Mouse (Mus musculus) kidney, adult 2 months (tissue): Measurements from ENCODE around the gene Cpm. TPM values are rescaled to one million over a fixed set of nuclear protein-coding genes. Genes with fewer than 3 reads are reported as not detected.

Experiments used
- DNase-seq: peaks from one replicate; pipeline ENCODE4 v3.0.0; 2021
- H3K27ac ChIP-seq: fragments of 200-500 bp; 2 replicates; pipeline ENCODE4 v1.5.1; 2012; ENCODE audit warnings: low read depth, low read length, control low read depth, inconsistent platforms; ENCODE audit not compliant: insufficient read depth
- H3K27me3 ChIP-seq: fragments of 200-500 bp; replicated peaks from 2 replicates; pipeline ENCODE4 v1.6.1; 2012; ENCODE audit warnings: mild to moderate bottlenecking, moderate library complexity, low read length, inconsistent platforms; ENCODE audit not compliant: control insufficient read depth, insufficient read depth
- H3K36me3 ChIP-seq: fragments of 200-500 bp; 2 replicates; pipeline ENCODE4 v1.6.1; 2012; ENCODE audit warnings: mild to moderate bottlenecking, moderate library complexity, low read length, inconsistent platforms; ENCODE audit not compliant: control insufficient read depth, insufficient read depth
- H3K4me1 ChIP-seq: fragments of 200-500 bp; 2 replicates; pipeline ENCODE4 v1.6.1; 2011; ENCODE audit warnings: low read length; ENCODE audit not compliant: control insufficient read depth, insufficient read depth
- H3K4me3 ChIP-seq: fragments of 200-500 bp; 2 replicates; pipeline ENCODE4 v1.5.1; 2011; ENCODE audit warnings: mild to moderate bottlenecking, low read depth, low read length, control low read depth; ENCODE audit not compliant: insufficient read depth
- CTCF ChIP-seq: fragments of 200-500 bp; conservative IDR thresholded peaks from 2 replicates; pipeline ENCODE4 v1.5.1; 2011; ENCODE audit warnings: low read depth, mild to moderate bottlenecking, control low read depth, low read length, moderate library complexity, mixed read lengths; ENCODE audit not compliant: insufficient read depth, insufficient read length
- POLR2A ChIP-seq: fragments of 200-500 bp; IDR thresholded peaks from one replicate; pipeline ENCODE4 v1.6.1; 2011; ENCODE audit warnings: low read depth, low read length, control low read depth
- WGBS: fragments of 180-500 bp; shearing (Covaris S2); methylation state at CpG from one replicate; pipeline ENCODE4 v1.1.7; 2018; 5-methylcytosine and 5-hydroxymethylcytosine counted together
- polyA plus RNA-seq: library from polyadenylated mRNA; depleted of rRNA; stranded (reverse); fragments of >200 nt; gene quantifications from 2 replicates; pipeline ENCODE4 v1.2.3, GENCODE M21; 2012

Gene Cpm
- polyA plus RNA-seq, 1 experiment, result 37.2 TPM

DNA sequence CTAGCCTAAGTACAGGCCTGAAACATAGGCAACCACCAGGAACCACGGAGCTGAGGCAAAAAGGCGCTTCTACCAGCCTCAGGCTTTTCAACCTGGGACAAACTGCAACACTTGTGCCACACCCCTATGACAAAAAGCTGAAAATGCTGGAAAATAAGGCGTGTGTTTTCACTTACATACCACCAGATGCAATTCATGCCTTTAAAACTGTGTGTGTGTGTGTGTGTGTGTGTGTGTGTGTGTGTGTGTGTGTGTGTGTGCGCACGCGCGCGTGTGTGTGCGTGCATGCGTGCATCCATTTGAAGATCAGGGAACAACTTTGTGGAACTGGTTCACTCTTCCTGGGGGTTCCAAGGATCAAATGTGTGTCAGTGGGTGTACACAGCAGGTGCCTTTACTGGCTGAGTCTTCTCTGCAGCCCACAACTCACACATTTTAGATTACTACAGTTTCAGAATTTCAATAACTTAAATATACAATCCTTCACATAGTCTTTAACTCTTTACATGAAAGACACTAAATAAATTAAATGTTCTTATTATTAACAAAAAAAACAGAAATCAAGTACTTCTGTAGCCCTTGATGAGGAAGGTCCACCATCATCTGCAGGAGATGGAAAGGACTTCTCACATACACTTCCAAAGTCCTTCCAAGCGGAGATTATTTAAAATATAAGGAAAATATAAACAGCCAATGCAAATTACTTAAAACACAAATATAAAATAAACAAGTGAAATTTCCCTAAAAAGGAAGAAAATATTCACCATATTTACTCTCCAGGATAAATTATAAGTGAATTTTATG lies 60.2 kb downstream of the Cpm start:
- Histone ChIP-seq H3K27ac (no peak overlapping the region), H3K36me3 (peaks cover 17% of the 10 kb centered on the region), H3K4me1 (no peaks in the 10 kb centered on the region), H3K4me3 (no peak overlapping the region), H3K27me3 (no peaks in the 10 kb centered on the region)
- DNase-seq, result no peak
- WGBS, result 96% methylated on average over 11 of the region's 11 CpGs
- no peak for TF ChIP-seq CTCF
- no peak for TF ChIP-seq POLR2A

DNA sequence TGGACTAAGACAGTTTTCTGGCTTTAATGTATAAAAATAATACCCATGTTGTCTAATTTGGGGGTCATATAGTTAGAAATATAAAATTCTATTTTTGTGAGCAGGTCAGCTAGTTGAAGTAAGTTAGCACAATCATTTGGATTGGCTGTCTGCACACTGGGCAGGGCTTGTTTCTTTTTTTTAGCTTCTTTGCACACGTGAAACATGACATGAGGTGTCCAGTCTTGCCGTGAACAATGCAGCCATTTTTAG lies 60.7 kb downstream of the Cpm start:
- DNase-seq, result no peak
- no peak for TF ChIP-seq POLR2A
- no peak for TF ChIP-seq CTCF
- Histone ChIP-seq H3K36me3 (peaks cover 21% of the 10 kb centered on the region), H3K27ac (no peak overlapping the region), H3K4me1 (no peaks in the 10 kb centered on the region), H3K4me3 (no peak overlapping the region), H3K27me3 (no peaks in the 10 kb centered on the region)
- 88% methylated on average over 2 of the region's 2 CpGs for WGBS

DNA sequence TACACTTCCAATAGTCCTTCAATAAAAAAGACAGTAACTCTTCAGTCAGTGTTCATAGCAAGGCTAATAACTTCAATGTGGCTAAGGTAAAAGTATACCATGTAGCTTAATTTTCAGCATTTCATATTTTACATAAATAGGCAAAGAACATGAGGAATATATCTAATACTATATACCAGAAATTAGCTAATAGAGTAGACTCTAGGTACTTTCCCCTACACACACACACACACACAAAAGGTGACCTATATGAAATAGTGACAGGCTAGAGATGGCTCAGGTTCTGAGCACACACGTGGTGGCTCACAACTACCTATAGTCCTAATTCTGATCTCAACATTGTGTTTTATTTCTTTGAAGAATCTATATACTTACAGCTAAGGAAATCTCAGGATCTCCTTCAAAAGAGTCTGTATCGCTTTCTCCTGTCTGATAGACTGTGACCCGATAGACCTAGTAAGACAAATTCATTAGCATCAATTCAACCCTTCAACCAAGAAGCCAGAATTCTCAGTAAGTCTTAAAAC lies 61.5 kb downstream of the Cpm start:
- H3K4me1 ChIP-seq, result no peaks in the 10 kb centered on the region
- H3K27ac ChIP-seq, result no peak overlapping the region
- TF ChIP-seq CTCF (no peak), POLR2A (no peak)
- 85% methylated on average over 3 of the region's 3 CpGs for WGBS
- DNase-seq, result no peak
- H3K36me3 ChIP-seq, result peaks cover 24% of the 10 kb centered on the region
- no peaks in the 10 kb centered on the region for H3K27me3 ChIP-seq
- H3K4me3 ChIP-seq, result no peak overlapping the region

DNA sequence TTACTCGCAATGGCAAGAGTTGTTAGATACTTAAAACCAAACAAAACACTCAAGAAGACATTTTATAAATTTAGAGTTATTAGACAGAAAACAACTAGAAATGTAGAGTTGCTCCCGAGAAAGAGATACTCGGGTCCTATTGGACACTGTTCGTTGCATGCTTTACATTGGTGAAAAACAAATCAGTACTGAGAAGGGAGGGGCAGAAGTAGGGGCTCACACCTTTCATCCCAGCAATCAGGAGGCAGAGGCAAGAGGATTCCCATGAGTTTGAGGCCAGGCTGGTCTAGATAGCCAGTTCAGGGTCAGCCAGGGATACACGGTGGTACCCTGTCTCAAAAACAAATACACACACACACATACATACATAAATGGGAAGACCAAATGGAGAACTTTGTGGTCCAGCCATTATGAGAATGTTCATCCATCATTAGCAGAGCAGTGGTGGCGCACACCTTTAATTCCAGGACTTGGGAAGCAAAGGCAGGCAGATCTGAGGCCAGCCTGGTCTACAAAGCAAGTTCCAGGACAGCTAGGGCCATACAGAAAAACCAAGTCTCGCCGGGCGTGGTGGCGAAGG lies 62.2 kb downstream of the Cpm start:
- Histone ChIP-seq H3K27me3 (no peaks in the 10 kb centered on the region), H3K27ac (no peak overlapping the region), H3K36me3 (peaks cover 27% of the 10 kb centered on the region), H3K4me1 (no peaks in the 10 kb centered on the region), H3K4me3 (no peak overlapping the region)
- DNase-seq, result no peak
- TF ChIP-seq CTCF (no peak), POLR2A (no peak)
- WGBS, result 90% methylated on average over 10 of the region's 10 CpGs

DNA sequence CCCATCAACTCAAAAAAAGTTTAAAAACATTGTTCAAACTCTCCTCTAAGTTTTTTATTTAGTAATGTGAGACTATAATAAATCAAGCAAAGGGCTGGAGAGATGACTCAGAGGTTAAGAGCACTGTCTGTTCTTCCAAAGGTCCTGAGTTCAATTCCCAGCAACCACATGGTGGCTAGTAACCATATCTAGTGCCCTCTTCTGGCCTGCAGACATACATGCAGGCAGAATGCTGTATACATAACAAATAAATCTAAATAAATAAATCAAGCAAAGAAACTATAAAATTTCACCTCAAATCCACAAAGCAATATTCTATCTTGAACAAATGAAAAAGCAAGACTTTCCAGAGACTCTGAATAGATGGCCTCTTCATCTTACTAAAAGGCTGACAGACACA lies 62.9 kb downstream of the Cpm start:
- Histone ChIP-seq H3K4me3 (no peak overlapping the region), H3K36me3 (peaks cover 28% of the 10 kb centered on the region), H3K27ac (no peak overlapping the region), H3K27me3 (no peaks in the 10 kb centered on the region), H3K4me1 (no peaks in the 10 kb centered on the region)
- TF ChIP-seq CTCF (no peak), POLR2A (no peak)
- DNase-seq, result no peak

DNA sequence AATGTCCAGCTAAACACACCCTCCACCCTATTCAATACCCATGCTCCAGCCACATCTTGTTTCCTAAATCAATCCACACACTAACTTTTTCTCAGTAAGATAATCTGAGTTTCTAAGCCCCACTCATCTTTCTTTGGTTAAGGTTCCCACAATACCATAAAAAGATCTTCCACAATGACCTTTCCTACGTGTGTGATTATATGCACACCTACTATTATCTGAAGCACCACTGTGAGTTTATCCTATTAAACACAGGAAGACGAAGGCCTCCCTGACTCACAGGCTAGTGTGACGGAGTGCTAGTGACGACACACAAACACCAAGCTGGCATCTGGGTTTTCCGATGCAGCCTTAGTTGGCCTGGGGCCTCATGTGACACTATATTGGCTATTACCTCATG lies 63.7 kb downstream of the Cpm start:
- H3K27ac ChIP-seq, result no peak overlapping the region
- no peaks in the 10 kb centered on the region for H3K4me1 ChIP-seq
- H3K36me3 ChIP-seq, result peaks cover 29% of the 10 kb centered on the region
- WGBS, result 94% methylated on average over 5 of the region's 5 CpGs
- no peak for DNase-seq
- H3K4me3 ChIP-seq, result no peak overlapping the region
- no peaks in the 10 kb centered on the region for H3K27me3 ChIP-seq
- TF ChIP-seq POLR2A (no peak), CTCF (no peak)

DNA sequence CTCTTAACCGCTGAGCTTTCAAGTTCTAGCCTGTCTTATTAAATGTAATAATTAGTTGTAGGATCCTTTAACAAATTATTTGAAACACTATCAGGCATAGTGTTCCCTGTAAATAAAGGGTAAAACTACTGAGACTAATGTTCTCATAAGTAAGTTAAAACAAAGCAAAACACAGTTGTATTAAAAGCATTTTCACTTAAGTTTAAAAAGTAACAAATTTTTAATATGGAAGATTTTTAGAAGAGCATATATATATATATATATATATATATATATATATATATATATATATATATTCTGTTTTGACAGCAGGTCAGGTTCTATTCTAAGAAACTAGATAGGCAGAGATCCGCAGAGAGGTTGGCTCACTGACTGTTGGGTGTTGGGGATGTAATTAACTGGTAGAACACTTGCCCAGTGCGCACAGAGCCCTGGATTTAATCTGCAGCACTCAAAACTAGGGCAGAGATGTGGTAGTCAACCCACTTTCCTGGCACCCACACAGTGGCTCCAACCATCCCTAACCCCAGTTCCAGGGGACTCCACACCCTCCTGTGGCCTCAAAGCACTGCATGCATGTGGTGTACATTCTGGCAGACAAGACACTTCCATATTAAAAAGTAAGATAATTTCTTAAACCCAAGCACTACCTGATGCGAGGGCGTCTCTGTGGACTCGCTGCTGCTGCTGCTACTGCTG lies 65.1 kb downstream of the Cpm start:
- TF ChIP-seq POLR2A (no peak), CTCF (no peak)
- Histone ChIP-seq H3K4me3 (no peak overlapping the region), H3K27me3 (no peaks in the 10 kb centered on the region), H3K4me1 (no peaks in the 10 kb centered on the region), H3K36me3 (peaks cover 33% of the 10 kb centered on the region), H3K27ac (no peak overlapping the region)
- no peak for DNase-seq
- 94% methylated on average over 6 of the region's 6 CpGs for WGBS
